Mouse (Mus musculus): ENCODE measurements around the gene Rasgrp4. TPM values are rescaled to one million over a fixed set of nuclear protein-coding genes. Genes with fewer than 3 reads are reported as not detected.

The Rasgrp4 gene
- 0.11 TPM for polyA plus RNA-seq (2014; fragmentation: Illumina TruSeq; extraction: RNeasy Lipid Tissue Mini Kit (QIAGEN cat#74804); ENCODE audit: low read depth, low replicate concordance)

GRCm38 (mm10) chr7:29134693-29135386 lies at the start of gene Rasgrp4:
Gene Rasgrp4, plus strand, starts transcription at chr7:29134851.

GRCm38 (mm10) chr7:29124970-29125369 lies 9.7 kb upstream of the Rasgrp4 start, which contains the start of gene Ryr1:
Gene Ryr1, minus strand, starts transcription at chr7:29125179.

GRCm38 (mm10) chr7:29155838-29156782 lies 21.5 kb downstream of the Rasgrp4 start, which contains the start of gene Fam98c:
Gene Fam98c, minus strand, starts transcription at chr7:29156234.

GRCm38 (mm10) chr7:29170066-29170754 lies 35.6 kb downstream of the Rasgrp4 start, which contains the start of the genes Ggn and Spred3:
Gene Ggn, plus strand, starts transcription at chr7:29170210.
Gene Spred3, minus strand, starts transcription at chr7:29170411.

GRCm38 (mm10) chr7:29180077-29180853 lies 45.6 kb downstream of the Rasgrp4 start, which contains the start of gene Psmd8:
Gene Psmd8, minus strand, starts transcription at chr7:29180701.

Other genes starting within 250 kb of the Rasgrp4 start
- 5.4 TPM for gene Actn4, start 172.5 kb upstream of the Rasgrp4 start, polyA plus RNA-seq (2014; fragmentation: Illumina TruSeq; extraction: RNeasy Lipid Tissue Mini Kit (QIAGEN cat#74804); ENCODE audit: low read depth, low replicate concordance)
- gene Eif3k, start 153.0 kb upstream of the Rasgrp4 start, polyA plus RNA-seq (2014; fragmentation: Illumina TruSeq; extraction: RNeasy Lipid Tissue Mini Kit (QIAGEN cat#74804); ENCODE audit: low read depth, low replicate concordance): 19.4 TPM
- 0.78 TPM for gene Map4k1, start 152.8 kb upstream of the Rasgrp4 start, polyA plus RNA-seq (2014; fragmentation: Illumina TruSeq; extraction: RNeasy Lipid Tissue Mini Kit (QIAGEN cat#74804); ENCODE audit: low read depth, low replicate concordance)
- 0.14 TPM for gene Ryr1, start 9.7 kb upstream of the Rasgrp4 start, polyA plus RNA-seq (2014; fragmentation: Illumina TruSeq; extraction: RNeasy Lipid Tissue Mini Kit (QIAGEN cat#74804); ENCODE audit: low read depth, low replicate concordance)
- 3.0 TPM for gene Fam98c, start 21.4 kb downstream of the Rasgrp4 start, polyA plus RNA-seq (2014; fragmentation: Illumina TruSeq; extraction: RNeasy Lipid Tissue Mini Kit (QIAGEN cat#74804); ENCODE audit: low read depth, low replicate concordance)
- 2.6 TPM for gene Ggn, start 35.4 kb downstream of the Rasgrp4 start, polyA plus RNA-seq (2014; fragmentation: Illumina TruSeq; extraction: RNeasy Lipid Tissue Mini Kit (QIAGEN cat#74804); ENCODE audit: low read depth, low replicate concordance)
- gene Spred3, start 35.6 kb downstream of the Rasgrp4 start, polyA plus RNA-seq (2014; fragmentation: Illumina TruSeq; extraction: RNeasy Lipid Tissue Mini Kit (QIAGEN cat#74804); ENCODE audit: low read depth, low replicate concordance): 29.2 TPM
- gene Psmd8, start 45.9 kb downstream of the Rasgrp4 start, polyA plus RNA-seq (2014; fragmentation: Illumina TruSeq; extraction: RNeasy Lipid Tissue Mini Kit (QIAGEN cat#74804); ENCODE audit: low read depth, low replicate concordance): 214 TPM
- gene Catsperg1, start 79.2 kb downstream of the Rasgrp4 start, polyA plus RNA-seq (2014; fragmentation: Illumina TruSeq; extraction: RNeasy Lipid Tissue Mini Kit (QIAGEN cat#74804); ENCODE audit: low read depth, low replicate concordance): 169 TPM
- 2.8 TPM for gene Kcnk6, start 97.7 kb downstream of the Rasgrp4 start, polyA plus RNA-seq (2014; fragmentation: Illumina TruSeq; extraction: RNeasy Lipid Tissue Mini Kit (QIAGEN cat#74804); ENCODE audit: low read depth, low replicate concordance)
- 1.7 TPM for gene Yif1b, start 103.5 kb downstream of the Rasgrp4 start, polyA plus RNA-seq (2014; fragmentation: Illumina TruSeq; extraction: RNeasy Lipid Tissue Mini Kit (QIAGEN cat#74804); ENCODE audit: low read depth, low replicate concordance)
- gene 2200002D01Rik, start 113.6 kb downstream of the Rasgrp4 start, polyA plus RNA-seq (2014; fragmentation: Illumina TruSeq; extraction: RNeasy Lipid Tissue Mini Kit (QIAGEN cat#74804); ENCODE audit: low read depth, low replicate concordance): not detected
- gene Spint2, start 147.1 kb downstream of the Rasgrp4 start, polyA plus RNA-seq (2014; fragmentation: Illumina TruSeq; extraction: RNeasy Lipid Tissue Mini Kit (QIAGEN cat#74804); ENCODE audit: low read depth, low replicate concordance): 12.3 TPM
- 0.36 TPM for gene Ppp1r14a, start 154.5 kb downstream of the Rasgrp4 start, polyA plus RNA-seq (2014; fragmentation: Illumina TruSeq; extraction: RNeasy Lipid Tissue Mini Kit (QIAGEN cat#74804); ENCODE audit: low read depth, low replicate concordance)
- gene Dpf1, start 169.1 kb downstream of the Rasgrp4 start, polyA plus RNA-seq (2014; fragmentation: Illumina TruSeq; extraction: RNeasy Lipid Tissue Mini Kit (QIAGEN cat#74804); ENCODE audit: low read depth, low replicate concordance): 1.1 TPM